Mouse (Mus musculus) MEL (cell line): ENCODE data around the gene Plet1. TPM values are rescaled to one million over a fixed set of nuclear protein-coding genes. Genes with fewer than 3 reads are reported as not detected.

ENCODE experiments used
- DNase-seq: peaks from one replicate; pipeline ENCODE4 v3.0.0; 2011; ENCODE audit warnings: low read depth, low spot score
- H3K27ac ChIP-seq: 2 replicates; pipeline ENCODE4 v1.5.1; 2012; ENCODE audit warnings: low read depth, mild to moderate bottlenecking, control low read depth, low read length, moderate library complexity; ENCODE audit not compliant: control insufficient read depth
- H3K27me3 ChIP-seq, 2 experiments: fragments of 150-350 bp in 1 of 2; sonication (generic) in 1 of 2; 2 replicates each; pipeline ENCODE4 v1.6.1; 2012; ENCODE audit warnings: low read length in 2 of 2, mild to moderate bottlenecking in 2 of 2, improper control_type of control experiment in 1 of 2, moderate library complexity in 1 of 2; ENCODE audit not compliant: insufficient read depth in 2 of 2, control insufficient read depth in 1 of 2
- H3K36me3 ChIP-seq, 2 experiments: 2 replicates each; pipeline ENCODE4 v1.6.1; 2012 to 2014; ENCODE audit warnings: low read length in 2 of 2, improper control_type of control experiment in 1 of 2, inconsistent platforms in 1 of 2, mild to moderate bottlenecking in 1 of 2; ENCODE audit not compliant: insufficient read depth in 2 of 2, control insufficient read depth in 1 of 2
- H3K4me1 ChIP-seq, 2 experiments: fragments of 150-350 bp in 1 of 2; sonication (generic) in 1 of 2; 2 replicates each; pipeline ENCODE4 v1.6.1; 2012; ENCODE audit warnings: low read length in 2 of 2, improper control_type of control experiment in 1 of 2, mild to moderate bottlenecking in 1 of 2; ENCODE audit not compliant: insufficient read depth in 2 of 2, control insufficient read depth in 1 of 2
- H3K4me3 ChIP-seq, 2 experiments: fragments of 150-350 bp in 1 of 2; sonication (generic) in 1 of 2; 2 replicates each; pipeline ENCODE4 v1.5.1; 2012; ENCODE audit warnings: low read depth in 2 of 2, low read length in 2 of 2, mild to moderate bottlenecking in 2 of 2, moderate library complexity in 2 of 2, control low read depth in 1 of 2, improper control_type of control experiment in 1 of 2; ENCODE audit not compliant: control insufficient read depth in 1 of 2, insufficient read depth in 1 of 2
- H3K79me2 ChIP-seq: 2 replicates; pipeline ENCODE4 v1.6.1; 2012; ENCODE audit warnings: mild to moderate bottlenecking, low read length, moderate library complexity; ENCODE audit not compliant: control insufficient read depth, poor library complexity, insufficient read depth
- H3K9ac ChIP-seq: 2 replicates; pipeline ENCODE4 v1.6.1; 2012; ENCODE audit warnings: low read depth, mild to moderate bottlenecking, control low read depth, low read length, moderate library complexity; ENCODE audit not compliant: control insufficient read depth, poor library complexity, severe bottlenecking
- H3K9me3 ChIP-seq: fragments of 150-350 bp; sonication (generic); replicated peaks from 2 replicates; pipeline ENCODE4 v1.6.1; 2012; ENCODE audit warnings: mild to moderate bottlenecking, low read length, improper control_type of control experiment, moderate library complexity; ENCODE audit not compliant: insufficient read depth
- BHLHE40 ChIP-seq: IDR thresholded peaks from 2 replicates; pipeline ENCODE4 v1.6.1; 2012; ENCODE audit warnings: low read depth, mild to moderate bottlenecking, inconsistent platforms, low read length, improper control_type of control experiment, borderline replicate concordance
- CHD1 ChIP-seq: IDR thresholded peaks from 2 replicates; pipeline ENCODE4 v1.6.1; 2012; ENCODE audit warnings: low read depth, mild to moderate bottlenecking, inconsistent platforms, low read length, improper control_type of control experiment
- CHD2 ChIP-seq: IDR thresholded peaks from 2 replicates; pipeline ENCODE4 v1.6.1; 2011; ENCODE audit warnings: low read length, improper control_type of control experiment
- CTCF ChIP-seq, 3 experiments: IDR thresholded peaks in 2 of 3; conservative IDR thresholded peaks in 1 of 3; 2 replicates each; pipeline ENCODE4 v1.5.1; 2011 to 2012; ENCODE audit warnings: low read length in 3 of 3, low read depth in 2 of 3, mild to moderate bottlenecking in 2 of 3, improper control_type of control experiment in 1 of 3, inconsistent platforms in 1 of 3, mixed read lengths in 1 of 3, moderate library complexity in 1 of 3; ENCODE audit not compliant: control insufficient read depth in 1 of 3, insufficient read depth in 1 of 3, poor library complexity in 1 of 3, severe bottlenecking in 1 of 3
- E2F4 ChIP-seq: IDR thresholded peaks from 2 replicates; pipeline ENCODE4 v1.6.1; 2011; ENCODE audit warnings: low read depth, low read length, improper control_type of control experiment, borderline replicate concordance
- ELF1 ChIP-seq: IDR thresholded peaks from 2 replicates; pipeline ENCODE4 v1.6.1; 2014; ENCODE audit warnings: low read depth, mild to moderate bottlenecking, inconsistent platforms, low read length, improper control_type of control experiment, moderate library complexity
- EP300 ChIP-seq, 2 experiments: IDR thresholded peaks; 2 replicates each; pipeline ENCODE4 v1.6.1; 2011; ENCODE audit warnings: improper control_type of control experiment in 2 of 2, low read length in 2 of 2, low read depth in 1 of 2, mild to moderate bottlenecking in 1 of 2
- ETS1 ChIP-seq: IDR thresholded peaks from 2 replicates; pipeline ENCODE4 v1.6.1; 2012; ENCODE audit warnings: low read depth, mild to moderate bottlenecking, inconsistent platforms, low read length, improper control_type of control experiment, moderate library complexity
- GABPA ChIP-seq: IDR thresholded peaks from 2 replicates; pipeline ENCODE4 v1.6.1; 2012; ENCODE audit warnings: low read depth, mild to moderate bottlenecking, inconsistent platforms, low read length, improper control_type of control experiment, moderate library complexity
- JUND ChIP-seq: IDR thresholded peaks from 2 replicates; pipeline ENCODE4 v1.6.1; 2011; ENCODE audit warnings: low read depth, mild to moderate bottlenecking, improper control_type of control experiment, low read length
- MAX ChIP-seq: IDR thresholded peaks from 2 replicates; pipeline ENCODE4 v1.6.1; 2011; ENCODE audit warnings: low read length, improper control_type of control experiment
- MAZ ChIP-seq: IDR thresholded peaks from 2 replicates; pipeline ENCODE4 v1.6.1; 2012; ENCODE audit warnings: low read depth, mild to moderate bottlenecking, inconsistent platforms, low read length, improper control_type of control experiment
- MEF2A ChIP-seq: IDR thresholded peaks from 2 replicates; pipeline ENCODE4 v1.6.1; 2014; ENCODE audit warnings: low read depth, mild to moderate bottlenecking, inconsistent platforms, low read length, improper control_type of control experiment; ENCODE audit not compliant: poor library complexity, insufficient replicate concordance, severe bottlenecking; ENCODE audit errors: extremely low read depth
- MXI1 ChIP-seq: IDR thresholded peaks from 2 replicates; pipeline ENCODE4 v1.6.1; 2011; ENCODE audit warnings: mild to moderate bottlenecking, low read depth, low read length, improper control_type of control experiment
- MYB ChIP-seq: IDR thresholded peaks from 2 replicates; pipeline ENCODE4 v1.6.1; 2011; ENCODE audit warnings: mild to moderate bottlenecking, low read depth, low read length, improper control_type of control experiment
- NRF1 ChIP-seq: IDR thresholded peaks from 2 replicates; pipeline ENCODE4 v1.6.1; 2014; ENCODE audit warnings: low read depth, mild to moderate bottlenecking, inconsistent platforms, low read length, improper control_type of control experiment, moderate library complexity; ENCODE audit not compliant: poor library complexity, insufficient read depth, severe bottlenecking
- POLR2A ChIP-seq, 2 experiments: IDR thresholded peaks; 2 replicates each; pipeline ENCODE4 v1.6.1; 2011 to 2012; ENCODE audit warnings: low read length in 2 of 2, mild to moderate bottlenecking in 2 of 2, control low read depth in 1 of 2, improper control_type of control experiment in 1 of 2, low read depth in 1 of 2, moderate library complexity in 1 of 2; ENCODE audit not compliant: control insufficient read depth in 1 of 2, insufficient read depth in 1 of 2, poor library complexity in 1 of 2
- POLR2AphosphoS2 ChIP-seq: IDR thresholded peaks from 2 replicates; pipeline ENCODE4 v1.6.1; 2011; ENCODE audit warnings: low read length, improper control_type of control experiment
- RAD21 ChIP-seq: IDR thresholded peaks from 2 replicates; pipeline ENCODE4 v1.6.1; 2011; ENCODE audit warnings: mild to moderate bottlenecking, low read depth, low read length, improper control_type of control experiment
- RCOR1 ChIP-seq: IDR thresholded peaks from 2 replicates; pipeline ENCODE4 v1.6.1; 2012; ENCODE audit warnings: low read depth, mild to moderate bottlenecking, inconsistent platforms, low read length, improper control_type of control experiment
- SIN3A ChIP-seq: IDR thresholded peaks from 2 replicates; pipeline ENCODE4 v1.6.1; 2012; ENCODE audit warnings: low read length, improper control_type of control experiment, inconsistent platforms
- SMC3 ChIP-seq: IDR thresholded peaks from 2 replicates; pipeline ENCODE4 v1.6.1; 2011; ENCODE audit warnings: low read depth, low read length, improper control_type of control experiment
- TAL1 ChIP-seq: IDR thresholded peaks from 2 replicates; pipeline ENCODE4 v1.6.1; 2012; ENCODE audit warnings: mild to moderate bottlenecking, inconsistent platforms, low read length, moderate library complexity, mixed read lengths
- TBP ChIP-seq: IDR thresholded peaks from 2 replicates; pipeline ENCODE4 v1.8.0; 2011; ENCODE audit warnings: low read depth, low read length, improper control_type of control experiment
- USF1 ChIP-seq: IDR thresholded peaks from 2 replicates; pipeline ENCODE4 v1.6.1; 2014; ENCODE audit warnings: low read depth, mild to moderate bottlenecking, inconsistent platforms, low read length, improper control_type of control experiment, moderate library complexity
- USF2 ChIP-seq, 2 experiments: IDR thresholded peaks; 2 replicates each; pipeline ENCODE4 v1.6.1; 2011 to 2012; ENCODE audit warnings: improper control_type of control experiment in 2 of 2, low read length in 2 of 2, borderline replicate concordance in 1 of 2, inconsistent platforms in 1 of 2, low read depth in 1 of 2, mild to moderate bottlenecking in 1 of 2; ENCODE audit not compliant: insufficient read depth in 1 of 2
- ZMIZ1 ChIP-seq: IDR thresholded peaks from 2 replicates; pipeline ENCODE4 v1.6.1; 2012; ENCODE audit warnings: low read depth, mild to moderate bottlenecking, inconsistent platforms, low read length, improper control_type of control experiment, moderate library complexity
- polyA plus RNA-seq, 2 experiments: library from polyadenylated mRNA; stranded (reverse) in 1 of 2; unstranded in 1 of 2; fragments of >175 nt in 1 of 2; fragments of >200 nt in 1 of 2; gene quantifications; 2 replicates each; pipeline versions ENCODE4 v1.2.1 to v1.2.4; 2012; ENCODE audit warnings: low replicate concordance in 2 of 2, low read depth in 1 of 2; ENCODE audit not compliant: insufficient read length in 2 of 2, insufficient read depth in 1 of 2, missing spikeins in 1 of 2
- total RNA-seq: library from RNA; depleted of rRNA; stranded (reverse); fragments of 300-350 nt; gene quantifications from 2 replicates; pipeline ENCODE4 v1.2.3, GENCODE M21; 2012

The Plet1 gene
- total and polyA plus RNA-seq, 3 experiments, result 0.12 to 0.81 TPM; not detected in 1

GRCm38 (mm10) chr9:50522574-50522973 lies 28.2 kb downstream of the Plet1 start:
- H3K4me1 ChIP-seq, result peaks cover 0 to 5% of the 10 kb centered on the region in 2 experiments; a peak in 1 of 4 replicates
- TF ChIP-seq POLR2AphosphoS2 (no peak), ETS1 (no peak), MAX (no peak), USF2 (IDR thresholded peaks at IDR 0.05; ENCODE audit: borderline replicate concordance in 1 of 2, insufficient read depth in 1 of 2, low read depth in 1 of 2, low read length in 2 of 2) (no peak), RAD21 (no peak)
- TF ChIP-seq, all 39 proteins: peak for 0
- H3K27me3 ChIP-seq, result no peaks in the 10 kb centered on the region
- H3K79me2 ChIP-seq, result peaks cover under 1% of the 10 kb centered on the region
- peaks cover 0 to 3% of the 10 kb centered on the region in 2 experiments; a peak in 2 of 4 replicates for H3K36me3 ChIP-seq
- H3K9me3 ChIP-seq, result no peaks in the 10 kb centered on the region
- no peak for DNase-seq
- H3K9ac ChIP-seq, result no peak overlapping the region
- no peak overlapping the region for H3K27ac ChIP-seq
- H3K4me3 ChIP-seq, result no peak overlapping the region

GRCm38 (mm10) chr9:50524936-50525335 lies 30.6 kb downstream of the Plet1 start:
- DNase-seq, result no peak
- peaks cover 0 to 8% of the 10 kb centered on the region in 2 experiments; a peak in 2 of 4 replicates for H3K36me3 ChIP-seq
- H3K9ac ChIP-seq, result no peak overlapping the region
- H3K4me3 ChIP-seq, result no peak overlapping the region
- H3K27me3 ChIP-seq, result no peaks in the 10 kb centered on the region
- H3K79me2 ChIP-seq, result peaks cover 8% of the 10 kb centered on the region
- peaks cover 0 to 11% of the 10 kb centered on the region in 2 experiments; a peak in 2 of 4 replicates for H3K4me1 ChIP-seq
- TF ChIP-seq CHD2 (no peak), CHD1 (no peak), USF1 (no peak), NRF1 (no peak), MAX (no peak), MAZ (no peak), SIN3A (no peak), SMC3 (no peak), TBP (no peak), BHLHE40 (no peak), RCOR1 (no peak), JUND (no peak)
- no peak overlapping the region for H3K27ac ChIP-seq
- H3K9me3 ChIP-seq, result no peaks in the 10 kb centered on the region

GRCm38 (mm10) chr9:50525585-50525984 lies 31.3 kb downstream of the Plet1 start:
- H3K9ac ChIP-seq, result no peak overlapping the region
- peaks cover 0 to 11% of the 10 kb centered on the region in 2 experiments; a peak in 2 of 4 replicates for H3K4me1 ChIP-seq
- no peak overlapping the region for H3K4me3 ChIP-seq
- H3K27ac ChIP-seq, result no peak overlapping the region
- H3K36me3 ChIP-seq, result peaks cover 0 to 8% of the 10 kb centered on the region in 2 experiments; a peak in 2 of 4 replicates
- no peak for DNase-seq
- H3K79me2 ChIP-seq, result peaks cover 8% of the 10 kb centered on the region
- H3K27me3 ChIP-seq, result no peaks in the 10 kb centered on the region
- no peaks in the 10 kb centered on the region for H3K9me3 ChIP-seq
- TF ChIP-seq GABPA (no peak), CHD1 (no peak), POLR2A (IDR thresholded peaks at IDR 0.05; ENCODE audit: control insufficient read depth in 1 of 2, insufficient read depth in 1 of 2, low read depth in 1 of 2, low read length in 2 of 2, poor library complexity in 1 of 2) (no peak), TAL1 (no peak), ZMIZ1 (no peak), MYB (no peak), MAX (no peak), ELF1 (no peak), E2F4 (no peak), ETS1 (no peak), POLR2AphosphoS2 (no peak), CTCF (IDR thresholded peaks at IDR 0.05 in 2 of 3, conservative IDR thresholded peaks at IDR 0.05 in 1 of 3; ENCODE audit: control insufficient read depth in 1 of 3, insufficient read depth in 1 of 3, low read depth in 2 of 3, low read length in 3 of 3, poor library complexity in 1 of 3, severe bottlenecking in 1 of 3) (no peak), MEF2A (no peak), EP300 (IDR thresholded peaks at IDR 0.05; ENCODE audit: low read depth in 1 of 2, low read length in 2 of 2) (no peak), MXI1 (no peak)
